Mouse (Mus musculus): Measurements from ENCODE around the gene Hacl1.
A peak's percentile ranks its signal among the peaks of the same experiment; 100 is the strongest.

The Hacl1 gene

DNA sequence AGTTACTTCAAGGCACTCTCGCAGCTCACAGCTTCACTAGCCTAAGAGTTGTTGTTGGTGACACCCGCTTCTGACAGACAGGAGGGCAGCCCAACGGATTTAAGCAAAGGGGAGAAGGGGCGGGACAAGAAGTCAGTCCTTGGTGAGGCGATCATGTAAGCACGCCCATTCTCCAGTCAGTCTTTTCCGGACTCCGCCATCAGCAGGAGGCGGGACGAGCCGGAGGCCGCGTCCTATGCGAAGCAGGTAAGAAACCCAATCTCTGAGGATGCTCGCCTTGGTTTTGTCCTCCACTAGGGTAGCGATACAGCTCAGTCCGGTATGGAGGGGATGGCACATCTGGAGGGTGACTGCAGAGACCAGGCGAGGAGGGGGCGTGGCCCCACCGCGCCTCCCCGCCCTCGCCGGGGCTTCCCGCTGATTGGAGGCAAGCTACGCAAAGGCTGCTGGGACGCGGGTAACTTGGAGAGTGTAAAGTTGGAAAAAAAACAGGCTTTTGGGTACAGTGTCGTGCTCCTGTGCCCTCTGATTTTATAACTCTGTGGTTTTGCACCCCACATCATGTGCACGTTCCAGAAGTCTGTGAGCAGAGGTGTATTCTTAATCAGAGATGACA is at the start of gene Hacl1, which contains the start of gene Btd:
Gene Hacl1 (minus strand): TSS at position 397 of the 616 bp plus-strand sequence.
Gene Btd (plus strand): TSS at position 139 of the 616 bp plus-strand sequence.
- peak; percentile 82 to 83 for DNase-seq

DNA sequence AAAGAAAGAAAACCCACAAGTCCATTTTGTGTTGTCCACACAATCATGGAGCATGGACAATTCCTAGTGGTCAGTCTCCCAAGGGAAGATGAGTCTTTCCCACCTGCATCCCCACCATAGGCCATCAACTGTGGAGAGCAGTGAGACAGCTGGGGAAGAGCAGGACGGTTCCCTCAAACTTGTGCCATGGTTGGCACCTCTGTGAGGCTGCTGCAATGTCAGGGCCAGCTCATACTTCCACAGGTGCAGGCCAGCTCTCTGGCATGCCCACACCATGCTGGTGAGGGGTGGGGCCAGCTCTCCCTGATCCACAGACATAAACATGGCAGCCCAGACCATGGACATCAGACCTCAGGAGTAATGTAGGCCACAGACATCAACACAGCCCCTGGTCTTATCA is 45.1 kb upstream of the Hacl1 start:
- no peak for DNase-seq

DNA sequence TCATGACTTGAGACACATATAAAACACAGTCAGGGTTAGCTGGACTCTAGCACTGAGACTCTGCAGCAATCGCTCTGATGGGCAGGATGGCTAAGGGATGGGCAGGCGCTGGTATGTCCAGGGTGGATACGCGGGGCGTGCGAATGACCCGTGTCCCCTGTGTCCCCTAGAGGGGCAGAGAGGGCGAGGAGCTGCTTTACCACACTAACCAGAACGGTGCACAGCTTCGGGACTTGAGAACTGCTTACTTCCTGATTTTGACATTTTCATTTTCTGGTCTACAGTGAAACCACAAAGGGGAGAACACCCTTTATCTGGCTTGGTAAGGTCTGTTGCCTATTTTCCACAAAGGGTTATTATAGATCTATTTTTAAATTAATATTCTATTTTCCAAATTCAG is 44.6 kb upstream of the Hacl1 start:
- DNase-seq = no peak

DNA sequence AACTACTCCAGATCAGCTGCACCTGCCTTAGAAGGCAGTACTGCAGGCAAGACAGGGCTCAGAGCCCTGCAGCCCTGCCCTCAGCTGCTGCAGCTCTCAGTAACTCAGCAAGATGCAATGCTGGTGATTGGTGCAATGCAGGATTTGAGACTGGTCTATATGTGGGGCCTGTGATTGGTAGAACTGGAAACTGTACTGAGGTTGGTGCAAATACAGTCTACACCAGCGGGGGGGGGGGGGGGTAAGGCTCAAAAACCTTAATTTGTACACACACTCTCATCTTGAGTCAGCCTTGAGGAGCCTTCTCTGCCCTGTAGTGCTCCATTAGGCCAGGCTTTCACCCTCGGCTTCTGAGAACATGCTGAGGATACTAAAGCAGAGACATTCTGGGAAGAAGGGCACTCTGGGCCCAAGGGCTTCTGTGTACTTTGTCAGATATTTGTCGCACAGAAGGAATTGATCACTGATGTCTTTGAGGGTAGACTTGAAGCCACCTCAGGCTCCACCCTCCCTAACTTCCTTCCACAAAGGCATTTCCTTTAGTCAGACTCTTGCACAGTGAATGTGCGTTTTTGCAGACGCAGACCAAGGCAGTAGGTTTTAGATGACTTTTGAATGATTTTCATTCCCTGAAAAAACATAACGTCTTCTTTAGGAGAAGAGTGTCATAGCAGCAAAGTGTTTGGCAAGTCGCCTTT is 43.4 kb upstream of the Hacl1 start:
- DNase-seq = no peak

DNA sequence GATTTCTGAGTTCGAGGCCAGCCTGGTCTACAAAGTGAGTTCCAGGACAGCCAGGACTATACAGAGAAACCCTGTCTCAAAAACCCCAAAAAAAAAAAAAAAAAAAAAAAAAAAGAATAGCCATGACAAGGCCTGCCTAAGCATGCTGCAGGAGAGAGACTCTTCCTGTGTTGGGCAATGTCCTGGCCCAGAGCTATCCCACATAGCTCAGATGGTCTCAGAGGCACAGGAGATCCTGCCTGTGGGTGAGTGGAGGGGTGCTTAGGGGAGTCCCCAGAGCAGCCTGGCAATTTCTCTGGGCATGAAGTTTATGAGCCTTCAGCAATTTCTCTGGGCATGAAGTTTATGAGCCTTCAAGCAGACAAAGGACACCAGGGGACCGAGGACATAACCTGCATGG is 42.5 kb upstream of the Hacl1 start:
- no peak for DNase-seq

DNA sequence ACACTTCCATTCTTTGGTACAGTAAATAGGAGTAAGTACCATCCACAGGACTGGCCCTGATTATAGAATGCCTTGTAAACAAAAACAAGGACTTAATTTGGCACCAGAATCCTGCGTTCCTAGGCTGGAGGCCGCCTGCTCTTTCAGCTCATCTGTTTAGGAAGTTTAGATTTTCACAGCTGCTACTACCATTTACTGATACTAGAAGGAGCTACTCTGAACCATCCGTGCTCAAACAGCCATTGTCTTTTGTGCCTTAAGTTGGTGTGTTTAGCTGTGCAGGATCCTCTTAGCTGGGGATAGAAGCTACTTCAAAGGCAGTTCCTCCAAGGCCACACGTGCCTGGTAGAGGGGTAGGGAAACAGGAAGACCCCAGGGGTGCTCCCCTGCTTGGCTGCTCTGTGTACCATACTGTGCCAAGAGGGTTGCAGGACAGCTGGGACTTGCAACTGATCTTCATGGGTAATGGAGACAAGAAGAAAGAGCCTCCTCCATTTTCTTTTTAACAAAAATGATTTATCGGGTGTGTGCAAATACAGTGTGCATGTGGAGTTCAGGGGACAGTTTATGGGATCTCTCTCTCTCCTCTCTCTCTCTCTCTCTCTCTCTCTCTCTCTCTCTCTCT is 41.0 kb upstream of the Hacl1 start:
- no peak for DNase-seq

DNA sequence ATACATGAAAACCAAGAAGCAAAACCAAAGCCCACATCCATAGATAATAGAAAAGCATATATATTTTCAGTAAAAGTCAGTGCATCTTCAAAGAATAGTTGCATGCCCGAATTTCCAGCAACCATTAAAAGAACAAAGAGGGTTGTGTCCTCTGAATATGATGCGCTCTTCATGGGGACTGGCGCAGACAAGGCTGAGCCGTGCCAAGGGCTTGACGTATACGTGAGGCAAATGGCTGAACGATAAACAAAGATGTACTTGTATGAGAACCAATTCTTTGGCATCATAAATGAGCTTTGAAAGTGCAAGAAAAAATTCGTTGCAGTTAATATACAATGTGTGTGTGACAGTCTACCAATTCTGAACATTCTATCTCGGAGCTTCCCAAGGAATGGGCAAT is 40.2 kb upstream of the Hacl1 start:
- DNase-seq = no peak

DNA sequence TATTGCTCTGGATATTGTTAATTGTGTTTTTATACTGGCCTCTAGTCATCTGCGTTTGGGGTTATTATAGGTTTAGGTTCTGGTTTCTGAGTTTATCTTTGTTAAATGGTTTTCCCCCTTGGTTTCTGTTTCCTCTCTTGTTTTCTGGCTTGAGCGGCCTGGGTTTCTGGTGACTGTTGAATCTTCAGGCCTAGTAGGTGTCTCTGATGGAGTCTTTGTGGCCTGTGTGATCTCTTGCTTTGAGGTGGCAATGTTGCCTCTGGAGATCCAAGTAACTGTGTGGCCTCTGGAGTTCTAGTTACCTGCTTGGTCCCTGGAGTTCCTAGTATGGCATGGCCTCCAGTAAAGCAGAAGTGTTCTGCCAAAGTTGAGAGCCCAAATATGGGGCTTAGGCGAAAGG is 39.6 kb upstream of the Hacl1 start:
- no peak for DNase-seq

DNA sequence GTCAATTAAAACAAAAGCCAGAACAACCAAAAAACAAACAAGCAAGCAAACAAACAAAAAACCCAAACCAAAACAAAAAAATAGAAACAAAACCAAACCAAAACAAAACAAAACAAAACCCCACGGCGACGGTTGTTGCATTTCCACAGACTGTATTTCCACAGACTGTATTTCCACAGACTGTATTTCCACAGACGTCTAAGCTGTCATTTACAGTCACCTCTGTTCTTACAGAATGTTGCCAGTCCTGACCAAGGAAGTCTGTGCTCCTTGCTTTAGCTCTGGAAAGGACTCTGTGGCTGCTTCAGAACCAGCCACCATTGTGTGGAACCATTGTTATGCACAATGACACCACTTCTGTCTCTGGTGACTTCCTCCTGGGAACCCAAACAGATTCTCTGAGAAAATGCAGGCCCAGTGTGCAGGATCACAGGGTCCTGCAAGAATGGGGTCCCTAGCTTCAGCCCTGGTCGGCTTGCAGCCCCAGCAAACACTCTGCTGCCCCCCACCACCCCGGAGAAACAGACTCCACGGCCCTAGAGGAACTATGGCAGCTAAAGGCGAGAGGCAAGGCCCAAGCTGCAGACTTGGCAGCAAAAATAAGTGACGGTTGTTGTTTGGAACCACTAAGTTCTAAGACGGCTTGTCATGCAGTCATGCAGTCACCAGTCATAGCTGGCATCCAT is 30.7 kb upstream of the Hacl1 start:
- DNase-seq = no peak

DNA sequence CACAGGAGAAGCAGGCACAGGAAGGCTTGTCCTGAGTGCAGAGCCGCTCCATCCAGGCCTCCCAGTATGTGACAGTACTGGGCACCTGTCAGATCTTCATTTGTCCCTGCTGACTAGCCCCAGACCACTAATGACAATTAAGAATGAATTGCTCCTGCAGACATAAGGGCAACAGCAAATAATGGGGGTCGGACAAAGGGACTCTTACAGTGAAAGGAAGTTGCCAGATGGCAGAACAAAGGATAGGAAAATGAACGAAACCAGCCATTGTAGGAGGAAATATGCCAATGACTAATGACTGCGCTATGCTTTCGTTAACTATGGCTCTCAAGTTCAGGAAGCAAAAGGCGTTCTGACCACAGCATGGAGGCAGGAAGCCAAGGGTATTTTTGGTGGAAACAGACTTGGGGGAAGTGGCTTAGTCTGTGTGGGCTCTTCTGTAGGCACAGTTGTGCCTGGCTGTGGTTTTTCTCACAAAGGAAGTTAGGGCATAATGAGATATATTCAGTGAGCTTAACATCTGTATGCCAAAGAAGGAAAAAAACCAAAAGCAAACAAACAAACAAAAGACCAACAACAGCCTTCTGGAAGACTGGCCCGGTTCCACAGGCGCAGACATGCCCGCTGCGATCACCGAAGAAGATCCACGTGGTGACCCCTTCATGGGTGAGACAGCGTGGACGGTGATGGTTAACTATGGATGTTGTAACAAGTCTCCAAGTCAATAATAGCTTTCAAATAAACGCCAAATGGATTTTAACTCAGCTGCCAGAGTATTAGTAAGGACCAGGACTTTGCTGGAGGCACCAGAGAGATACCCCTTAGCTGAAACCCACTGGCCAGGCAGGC is 28.8 kb upstream of the Hacl1 start:
- DNase-seq = no peak

DNA sequence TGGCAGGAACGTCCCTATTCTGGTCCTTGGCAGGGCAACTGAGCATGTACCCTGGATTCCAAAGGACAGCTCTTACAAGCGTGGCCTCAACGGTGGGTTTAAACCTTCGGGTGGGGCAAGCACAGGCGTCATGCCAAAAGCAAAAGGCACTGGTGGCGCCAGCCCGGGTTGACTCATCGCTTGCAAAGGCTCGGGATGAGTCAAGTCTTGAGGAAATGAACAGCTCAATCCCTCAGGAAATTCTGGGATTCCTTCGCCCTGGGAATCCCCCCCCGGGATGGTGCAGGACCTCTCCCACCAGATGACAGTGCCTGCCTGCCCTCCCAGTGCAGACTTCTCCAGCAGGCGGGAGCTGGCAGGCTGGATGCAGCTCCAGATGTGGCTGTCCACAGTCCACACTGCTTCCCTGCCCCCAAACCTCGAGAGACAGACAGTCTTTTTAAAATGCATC is 28.1 kb upstream of the Hacl1 start:
- peak; percentile 54 to 67 for DNase-seq

DNA sequence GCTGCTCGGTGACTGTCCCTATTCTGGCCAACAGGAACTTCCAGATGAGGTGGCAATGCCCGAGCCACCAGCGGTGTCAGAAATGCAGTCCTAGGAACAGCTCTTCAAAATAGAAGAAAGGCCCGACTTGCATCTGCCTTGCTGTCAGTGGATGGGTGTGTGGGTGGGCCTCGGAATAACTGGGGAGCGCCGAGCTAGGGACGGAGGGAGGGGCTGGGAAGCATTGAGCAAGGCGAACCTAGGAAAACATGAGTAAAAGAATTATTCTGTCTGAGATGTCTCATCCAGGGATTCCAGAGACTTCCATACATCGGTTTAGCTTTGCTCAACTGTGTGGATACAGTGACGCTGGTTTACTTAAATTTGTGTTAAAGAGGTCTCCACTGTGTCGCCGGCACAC is 27.2 kb upstream of the Hacl1 start:
- no peak for DNase-seq

DNA sequence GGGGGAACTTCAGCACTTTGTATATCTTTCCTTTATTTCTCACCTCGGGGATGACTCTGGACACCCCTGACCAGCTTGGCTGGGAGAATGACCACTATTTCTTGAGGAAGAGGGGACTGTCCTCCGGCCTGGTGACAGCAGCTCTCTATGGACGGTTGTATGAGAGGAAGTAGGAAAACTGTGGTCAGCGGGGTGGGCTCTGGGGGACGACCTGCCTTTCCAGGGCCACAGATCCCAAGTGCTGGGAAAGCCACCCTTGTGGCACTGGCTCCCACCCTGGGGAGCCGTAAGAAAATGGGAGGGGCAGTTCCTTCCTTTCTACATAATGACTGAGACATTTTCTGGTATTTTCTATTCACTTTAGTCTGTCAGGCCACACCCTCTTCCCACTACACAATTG is 26.7 kb upstream of the Hacl1 start:
- DNase-seq = no peak

DNA sequence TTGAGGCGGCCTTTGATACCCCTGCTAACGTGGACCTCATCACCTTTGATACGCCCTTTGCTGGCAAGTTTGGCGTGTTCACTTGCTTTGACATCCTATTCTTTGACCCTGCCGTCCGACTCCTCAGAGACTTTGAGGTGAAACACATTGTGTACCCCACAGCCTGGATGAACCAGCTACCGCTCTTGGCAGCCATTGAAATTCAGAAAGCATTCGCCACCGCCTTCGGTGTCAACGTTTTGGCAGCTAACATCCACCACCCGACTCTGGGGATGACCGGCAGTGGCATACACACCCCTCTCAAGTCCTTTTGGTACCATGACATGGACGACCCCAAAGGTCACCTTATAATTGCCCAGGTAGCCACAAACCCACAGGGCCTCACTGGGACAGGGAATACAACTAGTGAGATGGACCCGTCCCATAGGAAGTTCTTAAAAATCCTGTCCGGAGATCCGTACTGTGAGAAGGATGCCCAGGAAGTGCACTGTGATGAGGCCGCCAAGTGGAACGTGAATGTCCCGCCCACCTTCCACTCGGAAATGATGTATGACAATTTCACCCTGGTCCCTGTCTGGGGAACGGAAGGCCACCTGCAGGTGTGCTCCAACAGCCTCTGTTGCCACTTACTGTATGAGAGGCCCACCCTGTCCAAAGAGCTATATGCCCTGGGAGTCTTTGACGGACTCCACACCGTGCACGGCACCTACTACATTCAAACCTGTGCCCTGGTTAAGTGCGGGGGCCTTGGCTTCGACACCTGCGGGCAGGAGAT is 26.0 kb upstream of the Hacl1 start:
- DNase-seq = no peak

DNA sequence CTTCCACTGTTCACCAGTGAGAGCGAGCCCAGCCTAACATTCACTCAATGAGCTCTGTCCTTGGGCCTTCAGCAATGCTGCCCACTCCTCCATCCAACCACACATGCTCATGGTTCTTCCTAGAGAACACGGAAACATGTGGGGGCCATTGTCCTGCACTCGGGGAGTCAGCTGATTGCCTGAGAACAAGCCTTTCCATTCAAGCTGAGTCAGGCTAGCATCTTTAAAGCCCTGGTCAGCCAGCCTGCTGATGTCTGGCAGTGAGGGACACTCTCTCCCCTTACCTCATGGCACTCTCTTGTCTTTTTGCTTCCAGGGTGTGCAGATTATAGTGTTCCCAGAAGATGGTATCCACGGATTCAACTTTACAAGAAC is 24.5 kb upstream of the Hacl1 start:
- DNase-seq = no peak

DNA sequence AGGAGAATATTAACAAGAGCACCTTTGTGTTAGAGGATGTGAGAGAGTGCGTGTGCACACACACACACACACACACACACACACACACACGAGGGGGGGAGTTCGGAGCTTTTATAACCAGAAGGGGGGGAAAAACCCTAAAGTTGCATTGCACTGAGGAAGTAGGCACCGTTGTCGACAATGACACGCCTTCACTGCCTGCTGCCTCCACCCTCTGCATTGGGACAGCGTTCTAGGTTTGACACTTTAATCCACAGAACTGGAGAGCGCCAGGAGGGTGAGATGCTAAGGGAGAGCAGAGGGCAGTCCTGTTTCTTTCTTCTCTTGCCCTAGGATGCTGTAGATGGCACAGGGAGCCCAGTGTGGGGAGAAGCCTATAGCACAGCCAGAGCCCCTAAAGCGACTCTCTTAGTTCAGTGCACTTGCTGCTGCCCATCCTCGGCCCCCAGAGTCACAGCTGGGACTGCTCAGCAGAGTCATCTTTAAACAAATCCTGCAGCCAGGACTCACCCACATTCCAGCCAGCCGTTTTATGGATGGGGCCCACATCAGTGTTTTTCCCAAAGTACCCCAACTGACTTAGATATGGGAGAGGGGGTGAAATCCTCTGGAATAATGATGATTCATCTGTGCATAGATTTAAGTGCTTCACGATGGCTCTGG is 23.9 kb upstream of the Hacl1 start:
- no peak for DNase-seq

DNA sequence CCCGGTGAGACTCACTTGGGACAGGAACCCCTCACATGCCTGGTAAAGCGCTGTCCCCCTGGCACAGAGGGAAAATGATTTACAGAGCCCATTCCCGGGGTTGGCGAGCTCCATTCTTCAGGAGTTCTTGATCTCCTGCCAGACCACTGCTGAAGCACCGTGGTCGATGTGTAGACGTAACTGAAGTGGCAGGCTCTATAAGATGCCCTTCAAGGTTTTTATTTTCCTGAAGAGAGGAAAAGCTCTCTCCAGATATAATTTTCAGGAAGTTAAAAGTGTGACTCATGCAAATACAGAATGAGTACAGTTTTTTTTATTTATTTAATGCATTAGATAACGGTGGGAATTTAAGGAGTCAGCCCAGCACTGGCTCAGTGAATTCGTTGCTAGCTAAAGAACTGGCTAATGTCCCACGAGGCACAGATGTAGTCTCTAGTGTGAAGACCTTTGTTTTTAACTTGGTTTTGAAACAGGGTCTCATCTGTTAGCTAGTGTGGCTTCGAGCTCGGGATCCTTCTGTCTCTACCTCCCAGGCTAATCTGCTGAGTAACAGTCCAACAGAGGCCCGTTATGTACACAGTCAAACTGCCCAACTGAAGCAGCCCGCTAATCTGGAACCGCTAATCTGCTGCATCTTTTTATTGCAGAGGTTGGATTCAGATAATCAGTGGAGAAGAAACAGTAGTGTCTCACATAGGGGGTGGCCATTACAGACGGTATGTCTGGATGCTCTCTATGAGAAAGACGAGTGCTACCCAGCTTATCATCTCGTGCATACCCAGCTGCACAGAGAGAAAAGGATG is 23.2 kb upstream of the Hacl1 start:
- no peak for DNase-seq

DNA sequence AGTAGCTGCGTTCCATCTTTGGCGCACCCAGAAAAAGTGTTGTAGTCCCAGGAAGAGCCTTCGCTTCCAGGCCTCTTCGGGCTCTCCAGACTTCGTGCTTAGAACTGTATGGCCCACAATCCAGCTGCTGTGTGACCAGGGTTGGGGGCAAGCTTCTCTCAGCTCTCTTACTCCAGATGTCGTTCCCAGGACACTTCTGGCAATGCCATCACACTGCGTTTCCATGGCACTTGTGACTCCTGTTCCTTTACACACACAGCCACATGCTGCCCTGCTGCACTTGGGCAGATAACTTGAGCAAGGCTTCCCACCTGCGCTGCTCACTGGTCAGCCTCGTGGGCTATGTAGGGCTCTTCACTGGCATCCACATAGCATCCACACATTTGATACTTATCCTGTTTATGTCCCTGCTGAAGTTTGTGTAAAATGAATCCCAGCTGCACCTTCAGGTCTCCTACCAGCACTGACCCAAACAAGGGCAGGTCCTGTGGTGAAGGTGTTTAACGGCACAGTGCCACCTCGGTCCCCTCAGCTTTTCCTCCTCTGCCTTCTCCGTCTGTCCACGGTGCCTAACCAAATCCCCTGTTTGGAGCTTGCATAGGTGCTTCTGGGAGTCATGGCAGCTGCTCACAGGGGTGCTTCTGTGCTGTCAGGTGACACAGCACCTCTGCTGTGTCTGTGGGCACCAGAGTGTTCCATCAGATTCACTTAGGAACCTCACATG is 22.5 kb upstream of the Hacl1 start:
- no peak for DNase-seq

DNA sequence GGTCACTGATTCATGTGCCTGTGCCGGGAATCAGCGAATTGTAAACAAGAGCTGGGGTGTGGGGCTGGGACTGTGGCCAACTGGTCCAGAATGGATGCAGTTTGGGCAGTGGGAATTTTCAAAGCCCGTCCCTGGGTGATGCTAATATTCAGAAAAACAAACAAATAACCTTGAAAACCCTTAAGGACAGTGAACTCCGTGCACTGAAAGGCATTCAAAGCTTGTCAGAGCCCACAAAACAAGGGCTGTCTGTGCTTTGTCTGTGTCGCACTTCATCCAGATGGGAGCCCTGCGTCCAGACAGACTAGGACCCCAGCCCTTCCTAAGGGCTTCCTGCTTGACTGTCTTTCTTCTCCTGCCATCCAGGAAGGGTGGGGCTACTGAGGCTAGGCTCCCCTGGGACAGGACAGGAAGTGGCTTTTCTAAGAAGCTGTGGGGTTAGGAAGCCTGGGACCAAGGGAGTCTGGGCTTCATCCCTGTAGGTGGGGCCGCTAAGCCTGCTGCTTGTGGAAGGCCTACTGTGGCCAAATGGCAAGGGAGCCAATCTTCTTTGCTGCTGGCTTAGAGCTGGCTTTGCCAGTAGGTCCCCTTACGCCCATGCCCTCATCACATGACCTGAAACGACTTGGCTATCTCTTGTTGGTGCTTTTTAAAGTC is 21.6 kb upstream of the Hacl1 start:
- peak; percentile 41 to 83 for DNase-seq
